Mouse (Mus musculus): ENCODE measurements at regions not wholly inside any gene's neighbourhood (a gene's known extent, or its start where the extent isn't known, plus 50 kb on each side); places are given as distances from the start of the nearest gene placed in this dataset.
A peak's percentile ranks its signal among the peaks of the same experiment; 100 is the strongest.

- WGBS, result 40% methylated on average over 3 of the region's 3 CpGs
- no peak for ATAC-seq
Observed at GRCm38 (mm10) chr13:100975741-100976140, 142.5 kb upstream of the Slc30a5 start.

DNA sequence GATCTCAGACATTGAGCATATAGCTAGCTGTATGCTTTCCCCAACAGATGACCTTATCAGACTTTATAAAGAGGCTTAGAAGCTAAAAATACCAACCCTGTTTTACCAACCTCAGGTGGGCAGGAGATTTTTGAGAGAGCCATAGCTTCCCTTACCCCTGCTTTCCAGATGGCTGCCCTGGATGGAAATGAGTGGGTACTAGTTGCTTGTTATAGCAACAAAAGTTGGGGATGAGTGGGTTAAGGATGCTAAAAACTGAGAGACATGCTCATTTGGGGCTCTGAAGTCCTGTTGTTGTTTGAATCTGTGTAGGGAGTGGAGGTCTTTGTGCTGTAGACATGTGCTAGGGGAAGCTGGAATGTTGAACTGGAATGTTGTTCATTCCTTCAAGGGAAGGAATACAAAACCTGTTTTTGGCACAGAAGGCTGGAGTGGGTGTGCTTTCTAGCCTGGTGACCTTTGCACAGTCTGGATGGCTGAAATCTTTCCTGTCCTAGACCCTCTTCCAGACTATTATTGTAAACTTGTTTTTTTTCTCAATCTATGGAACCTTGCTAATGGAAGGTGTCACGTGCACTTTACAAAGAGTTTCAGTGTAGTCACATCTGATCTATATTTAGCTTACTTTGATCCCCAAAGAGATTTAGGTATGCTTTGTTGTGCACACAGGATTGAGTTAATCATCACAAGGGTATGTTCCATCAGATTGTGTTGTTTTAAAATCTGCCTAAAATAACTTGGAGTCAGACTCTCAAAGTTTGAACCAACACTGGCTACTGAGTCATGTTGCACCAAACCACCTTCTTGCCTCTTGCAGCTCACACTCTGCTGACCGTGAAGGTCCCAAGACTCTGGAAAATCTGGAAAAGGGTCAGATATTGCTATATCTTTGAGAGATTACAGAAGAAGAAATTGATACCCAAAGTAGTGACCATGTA, 138.1 kb upstream of the Slc30a5 start:
- 69% methylated on average over 2 of the region's 2 CpGs for WGBS
- Histone ChIP-seq H3K9ac (no peak overlapping the region), H3K27me3 (replicated peaks) (no peaks in the 10 kb centered on the region), H3K36me3 (no peaks in the 10 kb centered on the region), H3K4me2 (replicated peaks) (no peak overlapping the region), H3K4me3 (replicated peaks) (no peak overlapping the region), H3K9me3 (no peaks in the 10 kb centered on the region), H3K27ac (no peak overlapping the region), H3K4me1 (replicated peaks) (no peaks in the 10 kb centered on the region)
- ATAC-seq, result no peak

More at GRCm38 (mm10) chr13:100975741-100976140, 142.5 kb upstream of the Slc30a5 start:
- H3K4me1 ChIP-seq (replicated peaks), result no peaks in the 10 kb centered on the region
- no peak overlapping the region for H3K9ac ChIP-seq
- H3K9me3 ChIP-seq, result no peaks in the 10 kb centered on the region
- H3K4me3 ChIP-seq (replicated peaks), result no peak overlapping the region
- H3K27ac ChIP-seq, result no peak overlapping the region
- no peak overlapping the region for H3K4me2 ChIP-seq (replicated peaks)
- H3K27me3 ChIP-seq (replicated peaks), result no peaks in the 10 kb centered on the region
- H3K36me3 ChIP-seq, result no peaks in the 10 kb centered on the region

- Histone ChIP-seq H3K4me3 (replicated peaks) (no peak overlapping the region), H3K27ac (no peak overlapping the region), H3K36me3 (no peaks in the 10 kb centered on the region), H3K4me2 (replicated peaks) (no peak overlapping the region), H3K9me3 (no peaks in the 10 kb centered on the region), H3K27me3 (replicated peaks) (no peaks in the 10 kb centered on the region), H3K4me1 (replicated peaks) (no peaks in the 10 kb centered on the region), H3K9ac (no peak overlapping the region)
- no peak for ATAC-seq
- 75% methylated on average over 4 of the region's 4 CpGs for WGBS
Observed at GRCm38 (mm10) chr13:100962811-100963540, 129.7 kb upstream of the Slc30a5 start.

DNA sequence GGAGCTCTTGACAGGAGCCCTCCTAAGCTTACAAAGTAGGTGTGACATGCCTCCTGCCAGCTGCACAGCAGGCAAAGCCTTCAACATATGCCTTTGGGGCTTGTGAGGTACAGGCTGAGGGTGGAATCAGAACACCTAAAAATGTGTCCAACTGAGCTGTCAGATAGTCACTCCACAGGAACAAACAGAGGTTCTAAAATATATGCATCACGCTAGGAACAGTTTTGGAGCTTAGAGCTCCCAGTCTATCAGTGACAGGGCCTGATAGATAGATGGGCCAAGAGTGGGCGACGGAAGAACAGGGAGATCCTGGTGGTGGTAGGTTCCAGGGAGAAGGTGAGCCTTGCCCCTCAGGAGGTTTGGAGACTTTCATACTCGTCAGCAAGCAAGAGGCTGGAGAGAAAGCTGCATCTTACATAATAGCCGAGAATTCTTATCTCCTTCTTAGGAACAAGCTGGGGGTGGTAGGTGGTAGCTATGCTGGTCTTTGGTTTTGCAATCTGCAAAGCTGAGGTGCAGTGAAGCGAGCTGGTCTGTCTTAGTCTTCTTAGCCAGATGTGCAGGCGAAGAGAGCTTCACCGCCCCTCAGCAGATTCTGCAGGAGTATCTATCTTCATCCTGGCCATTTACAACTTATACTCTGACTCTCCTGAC, 121.5 kb upstream of the Slc30a5 start:
- H3K27ac ChIP-seq, result no peak overlapping the region
- no peaks in the 10 kb centered on the region for H3K9me3 ChIP-seq

GRCm38 (mm10) chr13:100954106-100954505, 120.9 kb upstream of the Slc30a5 start:
- Histone ChIP-seq H3K4me3 (replicated peaks) (no peak overlapping the region), H3K27ac (no peak overlapping the region), H3K4me1 (replicated peaks) (no peaks in the 10 kb centered on the region), H3K9ac (no peak overlapping the region), H3K36me3 (no peaks in the 10 kb centered on the region), H3K4me2 (replicated peaks) (no peak overlapping the region), H3K27me3 (replicated peaks) (no peaks in the 10 kb centered on the region), H3K9me3 (no peaks in the 10 kb centered on the region)
- ATAC-seq, result no peak
- 66% methylated on average over 1 of the region's 1 CpGs for WGBS

More for the DNA sequence above, 121.5 kb upstream of the Slc30a5 start:
- Histone ChIP-seq H3K4me2 (replicated peaks) (no peak overlapping the region), H3K4me3 (replicated peaks) (no peak overlapping the region), H3K4me1 (replicated peaks) (no peaks in the 10 kb centered on the region), H3K9ac (no peak overlapping the region), H3K36me3 (no peaks in the 10 kb centered on the region), H3K27me3 (replicated peaks) (no peaks in the 10 kb centered on the region)
- WGBS, result 74% methylated on average over 8 of the region's 8 CpGs
- ATAC-seq, result no peak

- no peak overlapping the region for H3K4me3 ChIP-seq (replicated peaks)
- H3K27ac ChIP-seq, result no peak overlapping the region
- ATAC-seq, result no peak
- no peaks in the 10 kb centered on the region for H3K36me3 ChIP-seq
- H3K4me1 ChIP-seq (replicated peaks), result no peaks in the 10 kb centered on the region
- H3K9ac ChIP-seq, result no peak overlapping the region
- no peaks in the 10 kb centered on the region for H3K9me3 ChIP-seq
- no peak overlapping the region for H3K4me2 ChIP-seq (replicated peaks)
- 67% methylated on average over 1 of the region's 1 CpGs for WGBS
- H3K27me3 ChIP-seq (replicated peaks), result no peaks in the 10 kb centered on the region
Observed at GRCm38 (mm10) chr13:100951185-100951508, 117.9 kb upstream of the Slc30a5 start.

GRCm38 (mm10) chr13:100950348-100951184, 117.3 kb upstream of the Slc30a5 start:
- ATAC-seq, result peak; percentile 20; the same call in 1 of the 2 replicates
- Histone ChIP-seq H3K4me2 (replicated peaks) (no peak overlapping the region), H3K4me3 (replicated peaks) (no peak overlapping the region), H3K4me1 (replicated peaks) (no peaks in the 10 kb centered on the region), H3K27me3 (replicated peaks) (no peaks in the 10 kb centered on the region), H3K9me3 (no peaks in the 10 kb centered on the region), H3K36me3 (no peaks in the 10 kb centered on the region), H3K9ac (no peak overlapping the region), H3K27ac (no peak overlapping the region)
- 33% methylated on average over 7 of the region's 7 CpGs for WGBS

- no peak overlapping the region for H3K9ac ChIP-seq
- H3K9me3 ChIP-seq, result no peaks in the 10 kb centered on the region
- H3K4me1 ChIP-seq (replicated peaks), result no peaks in the 10 kb centered on the region
- ATAC-seq, result no peak
- no peaks in the 10 kb centered on the region for H3K27me3 ChIP-seq (replicated peaks)
- WGBS, result 60% methylated on average over 5 of the region's 5 CpGs
- H3K36me3 ChIP-seq, result no peaks in the 10 kb centered on the region
- no peak overlapping the region for H3K4me3 ChIP-seq (replicated peaks)
- no peak overlapping the region for H3K27ac ChIP-seq
- H3K4me2 ChIP-seq (replicated peaks), result no peak overlapping the region
Observed at GRCm38 (mm10) chr13:100943206-100943848, 110.1 kb upstream of the Slc30a5 start.

DNA sequence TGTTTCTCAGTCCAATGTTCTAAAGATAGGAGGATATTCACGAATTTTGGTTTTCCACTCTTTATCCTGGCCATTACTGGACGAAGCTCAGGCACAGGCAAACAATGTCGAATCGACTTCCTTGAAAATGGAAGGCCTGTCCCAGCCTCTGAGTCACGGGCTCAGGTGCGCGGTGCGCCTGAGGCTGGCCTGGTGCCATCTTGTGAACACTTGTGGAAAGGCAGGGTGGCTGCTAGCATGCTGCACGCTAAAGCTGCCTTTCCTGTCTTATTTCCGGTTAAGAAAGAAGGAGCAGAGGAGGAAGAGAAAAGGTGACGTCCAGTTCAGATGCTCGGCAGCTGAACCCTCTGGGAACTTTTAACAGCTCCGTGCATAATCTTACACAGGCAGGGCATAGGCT, 107.6 kb upstream of the Slc30a5 start:
- no peaks in the 10 kb centered on the region for H3K36me3 ChIP-seq
- no peak overlapping the region for H3K4me2 ChIP-seq (replicated peaks)
- no peaks in the 10 kb centered on the region for H3K4me1 ChIP-seq (replicated peaks)
- no peak for ATAC-seq
- H3K9ac ChIP-seq, result no peak overlapping the region
- 81% methylated on average over 13 of the region's 13 CpGs for WGBS
- no peak overlapping the region for H3K4me3 ChIP-seq (replicated peaks)
- no peak overlapping the region for H3K27ac ChIP-seq
- no peaks in the 10 kb centered on the region for H3K9me3 ChIP-seq
- no peaks in the 10 kb centered on the region for H3K27me3 ChIP-seq (replicated peaks)

GRCm38 (mm10) chr13:100939677-100940076, 106.5 kb upstream of the Slc30a5 start:
- H3K9ac ChIP-seq, result no peak overlapping the region
- H3K9me3 ChIP-seq, result no peaks in the 10 kb centered on the region
- no peak overlapping the region for H3K4me2 ChIP-seq (replicated peaks)
- no peaks in the 10 kb centered on the region for H3K27me3 ChIP-seq (replicated peaks)
- WGBS, result 53% methylated on average over 4 of the region's 4 CpGs
- H3K27ac ChIP-seq, result no peak overlapping the region
- H3K36me3 ChIP-seq, result no peaks in the 10 kb centered on the region
- H3K4me1 ChIP-seq (replicated peaks), result no peaks in the 10 kb centered on the region
- no peak for ATAC-seq
- H3K4me3 ChIP-seq (replicated peaks), result no peak overlapping the region

DNA sequence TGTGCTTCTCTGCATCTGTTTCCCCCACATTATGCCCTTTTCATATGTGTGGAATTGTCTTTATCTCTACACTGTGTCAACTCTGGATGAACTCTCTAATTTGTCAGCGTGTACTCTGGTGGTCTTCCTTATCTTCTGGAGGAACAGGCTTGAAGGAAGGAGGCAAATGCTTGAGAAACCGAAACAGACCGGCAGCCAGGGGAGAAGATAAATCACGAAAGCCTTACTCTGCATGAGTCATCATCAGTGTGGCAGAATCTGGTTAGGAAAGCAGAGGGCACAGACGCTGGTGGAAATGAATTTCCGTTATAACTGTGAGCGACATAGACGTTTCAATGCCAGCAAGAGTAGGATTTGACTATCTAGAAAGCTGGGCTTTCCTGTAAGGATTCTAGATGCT, 100.0 kb upstream of the Slc30a5 start:
- Histone ChIP-seq H3K4me2 (replicated peaks) (no peak overlapping the region), H3K36me3 (no peaks in the 10 kb centered on the region), H3K4me1 (replicated peaks) (no peaks in the 10 kb centered on the region), H3K9ac (no peak overlapping the region), H3K27ac (no peak overlapping the region), H3K4me3 (replicated peaks) (no peak overlapping the region), H3K9me3 (no peaks in the 10 kb centered on the region), H3K27me3 (replicated peaks) (no peaks in the 10 kb centered on the region)
- 69% methylated on average over 8 of the region's 8 CpGs for WGBS
- ATAC-seq, result no peak
